Mouse (Mus musculus): ENCODE measurements around the gene Btf3. TPM values are rescaled to one million over a fixed set of nuclear protein-coding genes. Genes with fewer than 3 reads are reported as not detected.

Gene Btf3
- polyA plus RNA-seq, 1 experiment, result 1,134 TPM

- Histone ChIP-seq H3K4me2 (ENCODE audit: low read depth) (no peak overlapping the region), H3K27me3 (ENCODE audit: control insufficient read depth, insufficient read depth, insufficient read length) (peaks cover 28% of the 10 kb centered on the region), H3ac (ENCODE audit: control insufficient read depth, insufficient read length) (no peak overlapping the region), H3K4me3 (no peak overlapping the region), H3K79me2 (ENCODE audit: control insufficient read depth, insufficient read depth) (no peaks in the 10 kb centered on the region), H3K36me3 (ENCODE audit: control insufficient read depth, insufficient read depth) (no peaks in the 10 kb centered on the region)
- TF ChIP-seq CEBPB (IDR thresholded peaks at IDR 0.05; ENCODE audit: insufficient read depth, poor library complexity, severe bottlenecking) (no peak), TCF3 (IDR thresholded peaks at IDR 0.05; ENCODE audit: insufficient read length, low read depth) (no peak), MYOG (IDR thresholded peaks at IDR 0.05; ENCODE audit: control insufficient read depth in 1 of 3, insufficient read depth in 1 of 3, insufficient read length in 2 of 3, low read depth in 2 of 3) (no peak), USF1 (IDR thresholded peaks at IDR 0.05; ENCODE audit: low read depth) (no peak), TCF12 (IDR thresholded peaks at IDR 0.05; ENCODE audit: insufficient read depth, poor library complexity, severe bottlenecking) (no peak), POLR2A (IDR thresholded peaks at IDR 0.05; ENCODE audit: insufficient read length, low read depth) (no peak), SRF (IDR thresholded peaks at IDR 0.05; ENCODE audit: control insufficient read depth, insufficient read length, low read depth) (no peak), E2F4 (IDR thresholded peaks at IDR 0.05; ENCODE audit: insufficient read depth) (no peak), REST (IDR thresholded peaks at IDR 0.05; ENCODE audit: insufficient read depth, insufficient read length) (no peak), MYOD1 (IDR thresholded peaks at IDR 0.05; ENCODE audit: control insufficient read depth in 1 of 3, insufficient read length in 2 of 3, low read depth in 2 of 3) (no peak), POLR2AphosphoS2 (IDR thresholded peaks at IDR 0.05; ENCODE audit: insufficient read length, low read depth) (no peak), MAX (IDR thresholded peaks at IDR 0.05; ENCODE audit: low read depth) (no peak)
These were observed 32.7 kb upstream of the Btf3 start for GRCm38 (mm10) chr13:98349491-98349890.

DNA sequence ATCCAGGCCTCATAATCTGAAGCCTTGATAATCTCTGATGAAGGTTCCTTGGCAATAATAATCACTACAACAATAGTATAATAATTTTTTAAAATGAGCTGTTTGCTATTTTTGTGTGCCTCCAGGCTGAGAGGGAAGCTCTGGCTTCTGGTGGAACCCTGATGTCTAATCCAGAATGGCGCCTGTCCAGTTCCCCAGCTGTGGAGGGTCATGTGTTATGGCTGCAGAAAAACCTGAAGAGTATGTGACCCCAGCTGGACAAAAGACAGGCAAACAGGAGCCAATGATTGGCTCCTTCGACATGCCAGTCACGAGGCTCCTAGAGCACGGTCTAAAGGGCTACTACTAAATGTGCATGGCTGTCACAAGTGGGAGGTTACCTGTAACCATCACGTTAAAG is 23.7 kb upstream of the Btf3 start:
- Histone ChIP-seq H3K79me2 (ENCODE audit: control insufficient read depth, insufficient read depth) (no peaks in the 10 kb centered on the region), H3K4me2 (ENCODE audit: low read depth) (no peak overlapping the region), H3K36me3 (ENCODE audit: control insufficient read depth, insufficient read depth) (no peaks in the 10 kb centered on the region), H3K4me3 (no peak overlapping the region), H3K27me3 (ENCODE audit: control insufficient read depth, insufficient read depth, insufficient read length) (peaks cover 27% of the 10 kb centered on the region), H3ac (ENCODE audit: control insufficient read depth, insufficient read length) (no peak overlapping the region)
- TF ChIP-seq POLR2A (IDR thresholded peaks at IDR 0.05; ENCODE audit: insufficient read length, low read depth), result no peak
- no peak for TF ChIP-seq CEBPB (IDR thresholded peaks at IDR 0.05; ENCODE audit: insufficient read depth, poor library complexity, severe bottlenecking)
- no peak for TF ChIP-seq MYOG (IDR thresholded peaks at IDR 0.05; ENCODE audit: control insufficient read depth in 1 of 3, insufficient read depth in 1 of 3, insufficient read length in 2 of 3, low read depth in 2 of 3)
- no peak for TF ChIP-seq TCF12 (IDR thresholded peaks at IDR 0.05; ENCODE audit: insufficient read depth, poor library complexity, severe bottlenecking)
- no peak for TF ChIP-seq REST (IDR thresholded peaks at IDR 0.05; ENCODE audit: insufficient read depth, insufficient read length)

DNA sequence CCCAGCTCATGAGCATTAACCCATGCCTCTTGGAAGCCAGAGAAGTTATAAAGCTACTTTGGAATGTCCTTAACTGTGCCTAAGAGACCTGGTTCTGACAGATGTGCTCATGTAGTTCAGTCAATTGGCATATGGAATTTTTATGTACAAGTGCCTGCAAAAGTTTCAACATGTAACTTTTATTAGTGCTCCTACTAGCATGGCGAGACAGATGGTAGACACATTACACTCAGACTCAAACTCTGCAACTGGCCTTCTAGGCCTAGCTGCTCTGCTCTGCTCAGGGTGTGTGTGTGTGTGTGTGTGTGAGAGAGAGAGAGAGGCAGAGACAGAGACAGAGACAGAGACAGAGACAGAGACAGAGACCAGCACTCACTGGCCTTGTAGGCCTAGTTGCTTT is 19.4 kb upstream of the Btf3 start:
- H3K27me3 ChIP-seq (ENCODE audit: control insufficient read depth, insufficient read depth, insufficient read length), result peaks cover 15% of the 10 kb centered on the region

DNA sequence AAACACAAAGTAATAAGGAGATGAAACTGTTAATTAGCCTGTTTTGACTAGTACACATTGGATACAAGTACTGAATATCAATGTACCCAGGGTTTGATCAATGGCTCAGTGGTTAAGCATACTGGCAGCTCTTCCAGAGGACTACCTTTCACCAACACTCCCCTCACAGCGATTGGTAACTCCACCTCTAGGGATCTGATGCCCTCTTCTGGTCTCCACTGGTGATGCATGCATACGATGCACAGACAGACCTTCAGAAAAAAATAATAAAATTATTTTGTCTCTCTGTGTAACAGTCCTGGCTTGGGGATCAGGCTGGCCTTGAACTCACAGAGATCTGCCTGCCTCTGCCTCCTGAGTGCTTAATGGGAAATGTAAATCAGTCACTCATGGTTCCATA is 15.3 kb upstream of the Btf3 start:
- H3K4me3 ChIP-seq, result no peak overlapping the region
- H3K36me3 ChIP-seq (ENCODE audit: control insufficient read depth, insufficient read depth), result no peaks in the 10 kb centered on the region
- no peak overlapping the region for H3ac ChIP-seq (ENCODE audit: control insufficient read depth, insufficient read length)
- H3K4me2 ChIP-seq (ENCODE audit: low read depth), result no peak overlapping the region
- no peaks in the 10 kb centered on the region for H3K79me2 ChIP-seq (ENCODE audit: control insufficient read depth, insufficient read depth)
- H3K27me3 ChIP-seq (ENCODE audit: control insufficient read depth, insufficient read depth, insufficient read length), result peaks cover under 1% of the 10 kb centered on the region
- no peak for TF ChIP-seq SRF (IDR thresholded peaks at IDR 0.05; ENCODE audit: control insufficient read depth, insufficient read length, low read depth)
- no peak for TF ChIP-seq TCF3 (IDR thresholded peaks at IDR 0.05; ENCODE audit: insufficient read length, low read depth)
- no peak for TF ChIP-seq USF1 (IDR thresholded peaks at IDR 0.05; ENCODE audit: low read depth)
- TF ChIP-seq MYOD1 (IDR thresholded peaks at IDR 0.05; ENCODE audit: control insufficient read depth in 1 of 3, insufficient read length in 2 of 3, low read depth in 2 of 3), result no peak
- TF ChIP-seq MYOG (IDR thresholded peaks at IDR 0.05; ENCODE audit: control insufficient read depth in 1 of 3, insufficient read depth in 1 of 3, insufficient read length in 2 of 3, low read depth in 2 of 3), result no peak
- TF ChIP-seq E2F4 (IDR thresholded peaks at IDR 0.05; ENCODE audit: insufficient read depth), result no peak
- no peak for TF ChIP-seq CEBPB (IDR thresholded peaks at IDR 0.05; ENCODE audit: insufficient read depth, poor library complexity, severe bottlenecking)
- TF ChIP-seq MAX (IDR thresholded peaks at IDR 0.05; ENCODE audit: low read depth), result no peak
- no peak for TF ChIP-seq POLR2A (IDR thresholded peaks at IDR 0.05; ENCODE audit: insufficient read length, low read depth)
- TF ChIP-seq REST (IDR thresholded peaks at IDR 0.05; ENCODE audit: insufficient read depth, insufficient read length), result no peak
- no peak for TF ChIP-seq POLR2AphosphoS2 (IDR thresholded peaks at IDR 0.05; ENCODE audit: insufficient read length, low read depth)
- no peak for TF ChIP-seq TCF12 (IDR thresholded peaks at IDR 0.05; ENCODE audit: insufficient read depth, poor library complexity, severe bottlenecking)

More for the DNA sequence above, 19.4 kb upstream of the Btf3 start:
- no peak overlapping the region for H3K4me2 ChIP-seq (ENCODE audit: low read depth)
- H3K4me3 ChIP-seq, result no peak overlapping the region
- no peaks in the 10 kb centered on the region for H3K36me3 ChIP-seq (ENCODE audit: control insufficient read depth, insufficient read depth)
- no peak overlapping the region for H3ac ChIP-seq (ENCODE audit: control insufficient read depth, insufficient read length)
- H3K79me2 ChIP-seq (ENCODE audit: control insufficient read depth, insufficient read depth), result no peaks in the 10 kb centered on the region
- TF ChIP-seq MYOG (IDR thresholded peaks at IDR 0.05; ENCODE audit: control insufficient read depth in 1 of 3, insufficient read depth in 1 of 3, insufficient read length in 2 of 3, low read depth in 2 of 3) (no peak), MAX (IDR thresholded peaks at IDR 0.05; ENCODE audit: low read depth) (no peak), TCF12 (IDR thresholded peaks at IDR 0.05; ENCODE audit: insufficient read depth, poor library complexity, severe bottlenecking) (no peak), POLR2A (IDR thresholded peaks at IDR 0.05; ENCODE audit: insufficient read length, low read depth) (no peak), POLR2AphosphoS2 (IDR thresholded peaks at IDR 0.05; ENCODE audit: insufficient read length, low read depth) (no peak), USF1 (IDR thresholded peaks at IDR 0.05; ENCODE audit: low read depth) (no peak), TCF3 (IDR thresholded peaks at IDR 0.05; ENCODE audit: insufficient read length, low read depth) (no peak), MYOD1 (IDR thresholded peaks at IDR 0.05; ENCODE audit: control insufficient read depth in 1 of 3, insufficient read length in 2 of 3, low read depth in 2 of 3) (no peak)

GRCm38 (mm10) chr13:98325034-98325433 is 8.2 kb upstream of the Btf3 start:
- no peak overlapping the region for H3K4me2 ChIP-seq (ENCODE audit: low read depth)
- H3K79me2 ChIP-seq (ENCODE audit: control insufficient read depth, insufficient read depth), result no peaks in the 10 kb centered on the region
- H3K36me3 ChIP-seq (ENCODE audit: control insufficient read depth, insufficient read depth), result no peaks in the 10 kb centered on the region
- H3ac ChIP-seq (ENCODE audit: control insufficient read depth, insufficient read length), result no peak overlapping the region
- no peak overlapping the region for H3K4me3 ChIP-seq
- no peaks in the 10 kb centered on the region for H3K27me3 ChIP-seq (ENCODE audit: control insufficient read depth, insufficient read depth, insufficient read length)
- no peak for TF ChIP-seq USF1 (IDR thresholded peaks at IDR 0.05; ENCODE audit: low read depth)
- TF ChIP-seq POLR2AphosphoS2 (IDR thresholded peaks at IDR 0.05; ENCODE audit: insufficient read length, low read depth), result no peak
- no peak for TF ChIP-seq SRF (IDR thresholded peaks at IDR 0.05; ENCODE audit: control insufficient read depth, insufficient read length, low read depth)
- no peak for TF ChIP-seq MAX (IDR thresholded peaks at IDR 0.05; ENCODE audit: low read depth)
- TF ChIP-seq TCF3 (IDR thresholded peaks at IDR 0.05; ENCODE audit: insufficient read length, low read depth), result no peak
- no peak for TF ChIP-seq TCF12 (IDR thresholded peaks at IDR 0.05; ENCODE audit: insufficient read depth, poor library complexity, severe bottlenecking)
- no peak for TF ChIP-seq MYOD1 (IDR thresholded peaks at IDR 0.05; ENCODE audit: control insufficient read depth in 1 of 3, insufficient read length in 2 of 3, low read depth in 2 of 3)
- TF ChIP-seq CEBPB (IDR thresholded peaks at IDR 0.05; ENCODE audit: insufficient read depth, poor library complexity, severe bottlenecking), result no peak
- no peak for TF ChIP-seq REST (IDR thresholded peaks at IDR 0.05; ENCODE audit: insufficient read depth, insufficient read length)
- no peak for TF ChIP-seq E2F4 (IDR thresholded peaks at IDR 0.05; ENCODE audit: insufficient read depth)
- TF ChIP-seq MYOG (IDR thresholded peaks at IDR 0.05; ENCODE audit: control insufficient read depth in 1 of 3, insufficient read depth in 1 of 3, insufficient read length in 2 of 3, low read depth in 2 of 3), result no peak
- TF ChIP-seq POLR2A (IDR thresholded peaks at IDR 0.05; ENCODE audit: insufficient read length, low read depth), result no peak

Measured in myocyte (in vitro differentiated cells).